Mouse (Mus musculus) hindbrain, embryonic 13.5 days (tissue): ENCODE measurements around the gene Sumo2. TPM values are rescaled to one million over a fixed set of nuclear protein-coding genes. Genes with fewer than 3 reads are reported as not detected.
A peak's percentile ranks its signal among the peaks of the same experiment; 100 is the strongest.
"Not testable (repeated sequence)": the region's sequence is repeated elsewhere in the genome, so short reads cannot be mapped to it uniquely, and the experiment has no call there.

Source experiments
- ATAC-seq: fragments of 200-750 bp; cut with Nextera tagmentation; 2 replicates; pipeline ENCODE4 v1.8.0; 2017; ENCODE audit warnings: moderate TSS enrichment; ENCODE audit not compliant: low FRiP score
- H3K27ac ChIP-seq: fragments of 300-500 bp; sonication (generic); 2 replicates; pipeline ENCODE4 v1.5.1; 2015; ENCODE audit warnings: inconsistent platforms, mild to moderate bottlenecking, moderate library complexity
- H3K27me3 ChIP-seq: fragments of 300-500 bp; sonication (generic); 2 replicates; pipeline ENCODE4 v1.6.1; 2015; ENCODE audit warnings: mild to moderate bottlenecking, inconsistent platforms
- H3K36me3 ChIP-seq: fragments of 300-500 bp; sonication (generic); 2 replicates; pipeline ENCODE4 v1.6.1; 2015; ENCODE audit warnings: mild to moderate bottlenecking, inconsistent platforms
- H3K4me1 ChIP-seq: fragments of 300-500 bp; sonication (generic); replicated peaks from 2 replicates; pipeline ENCODE4 v1.6.1; 2015; ENCODE audit warnings: inconsistent platforms
- H3K4me2 ChIP-seq: fragments of 300-500 bp; sonication (generic); 2 replicates; pipeline ENCODE4 v1.6.1; 2015; ENCODE audit warnings: inconsistent platforms, mild to moderate bottlenecking, moderate library complexity
- H3K4me3 ChIP-seq: fragments of 300-500 bp; sonication (generic); 2 replicates; pipeline ENCODE4 v1.5.1; 2015; ENCODE audit warnings: mild to moderate bottlenecking, inconsistent platforms
- H3K9ac ChIP-seq: fragments of 300-500 bp; sonication (generic); 2 replicates; pipeline ENCODE4 v1.6.1; 2015; ENCODE audit warnings: mild to moderate bottlenecking, inconsistent platforms
- H3K9me3 ChIP-seq: fragments of 300-500 bp; sonication (generic); 2 replicates; pipeline ENCODE4 v1.6.1; 2016; ENCODE audit warnings: inconsistent platforms
- WGBS: fragments of 180-500 bp; shearing (Covaris S2); methylation state at CpG from one replicate; pipeline ENCODE4 v1.1.7; 2015; 5-methylcytosine and 5-hydroxymethylcytosine counted together
- polyA plus RNA-seq: library from polyadenylated mRNA; unstranded; fragments of >200 nt; fragmentation: Nextera tagmentation; extraction: Ambion mirVana; gene quantifications from 2 replicates; pipeline ENCODE4 v1.2.1, GENCODE M21; 2015

The Sumo2 gene
- polyA plus RNA-seq, 1 experiment from 2014 or later: 1,182 TPM

GRCm38 (mm10) chr11:115476630-115477029 is 59.4 kb downstream of the Sumo2 start:
- WGBS: 82% methylated on average over 4 of the region's 4 CpGs
- H3K27ac ChIP-seq, H3K9me3 ChIP-seq, H3K27me3 ChIP-seq, ATAC-seq: not testable (repeated sequence)
- Histone ChIP-seq H3K36me3 (peaks cover 13% of the 10 kb centered on the region), H3K4me3 (peak overlapping the region; percentile 92), H3K9ac (peak overlapping the region; percentile 89), H3K4me2 (peak overlapping the region; percentile 98), H3K4me1 (peaks cover 35% of the 10 kb centered on the region)

DNA sequence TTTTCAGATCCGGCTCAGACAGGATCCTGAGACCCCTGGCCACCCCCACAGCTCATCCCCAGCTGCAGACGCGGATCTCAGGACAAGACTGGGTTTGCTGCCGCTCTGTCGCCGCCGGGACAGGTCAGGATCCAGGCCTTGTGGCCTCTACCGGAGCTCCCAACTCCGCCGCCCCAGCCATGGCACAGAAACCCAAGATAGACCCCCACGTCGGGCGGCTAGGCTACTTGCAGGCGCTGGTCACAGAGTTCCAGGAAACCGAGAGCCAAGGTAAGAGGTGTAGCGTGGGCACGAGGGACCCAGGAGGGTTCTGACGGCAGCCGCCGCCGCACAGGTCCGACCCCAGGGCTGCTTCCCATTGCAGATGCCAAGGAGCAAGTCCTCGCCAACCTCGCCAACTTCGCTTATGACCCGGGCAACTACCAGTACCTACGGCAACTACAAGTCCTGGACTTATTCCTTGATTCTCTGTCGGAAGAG is 60.3 kb downstream of the Sumo2 start:
- Histone ChIP-seq H3K27me3 (no peaks in the 10 kb centered on the region), H3K9ac (peak overlapping the region; percentile 89), H3K4me1 (peaks cover 35% of the 10 kb centered on the region), H3K4me2 (peak overlapping the region; percentile 98), H3K9me3 (no peaks in the 10 kb centered on the region), H3K4me3 (peak overlapping the region; percentile 92), H3K27ac (peak overlapping the region; percentile 88), H3K36me3 (peaks cover 13% of the 10 kb centered on the region)
- WGBS: 4% methylated on average over 28 of the region's 28 CpGs
- ATAC-seq: peak; percentile 64

GRCm38 (mm10) chr11:115475025-115475757 is 60.9 kb downstream of the Sumo2 start, which contains the start of gene Armc7:
Armc7 (plus strand) TSS chr11:115475667.
- WGBS: under 1% methylated on average over 26 of the region's 26 CpGs
- Histone ChIP-seq H3K4me1 (peaks cover 35% of the 10 kb centered on the region), H3K4me2 (peak within 1 kb of the TSS; percentile 98), H3K9ac (peak within 1 kb of the TSS; percentile 89), H3K27ac (peak within 1 kb of the TSS; percentile 88), H3K27me3 (no peaks in the 10 kb centered on the region), H3K36me3 (peaks cover 9% of the 10 kb centered on the region), H3K4me3 (peak within 1 kb of the TSS; percentile 92), H3K9me3 (no peaks in the 10 kb centered on the region)
- ATAC-seq: peak; percentile 96

- Histone ChIP-seq H3K9me3 (no peaks in the 10 kb centered on the region), H3K4me3 (no peak overlapping the region), H3K9ac (peak overlapping the region; percentile 39; the same call in 1 of the 2 replicates), H3K36me3 (no peaks in the 10 kb centered on the region), H3K4me2 (0 out of 2 replicates have a peak overlapping the region, but pooled peaks have one; percentile 25), H3K4me1 (peaks cover 35% of the 10 kb centered on the region), H3K27me3 (0 out of 2 replicates have a peak, but pooled peaks cover 5% of the 10 kb centered on the region), H3K27ac (peak overlapping the region; percentile 88; the same call in 1 of the 2 replicates)
- WGBS: 22% methylated on average over 15 of the region's 15 CpGs
- no peak; the same call in 1 of the 2 replicates for ATAC-seq
These were observed 62.3 kb downstream of the Sumo2 start for GRCm38 (mm10) chr11:115473626-115474275.

Other genes with a start within 250 kb of the Sumo2 start
- 0.73 and 0.79 TPM in 2 replicates for gene Fads6, start 238.6 kb downstream of the Sumo2 start, polyA plus RNA-seq
- gene Otop2, start 229.1 kb downstream of the Sumo2 start, polyA plus RNA-seq: not detected in 2 replicates
- 0.06 and 0.14 TPM in 2 replicates for gene Ush1g, start 214.2 kb downstream of the Sumo2 start, polyA plus RNA-seq
- 1.00 and 1.1 TPM in 2 replicates for gene Otop3, start 201.5 kb downstream of the Sumo2 start, polyA plus RNA-seq
- gene Hid1, start 168.5 kb downstream of the Sumo2 start, polyA plus RNA-seq: 41.8 and 42.9 TPM in 2 replicates
- 22.4 and 23.2 TPM in 2 replicates for gene Cdr2l, start 154.4 kb downstream of the Sumo2 start, polyA plus RNA-seq
- 196 and 205 TPM in 2 replicates for gene Mrpl58, start 132.5 kb downstream of the Sumo2 start, polyA plus RNA-seq
- gene Atp5h, start 116.3 kb downstream of the Sumo2 start, polyA plus RNA-seq: 945 and 956 TPM in 2 replicates
- 17.7 and 22.2 TPM in 2 replicates for gene Kctd2, start 116.1 kb downstream of the Sumo2 start, polyA plus RNA-seq
- gene Trim80, start 95.7 kb downstream of the Sumo2 start, polyA plus RNA-seq: not detected in 2 replicates
- gene Slc16a5, start 73.8 kb downstream of the Sumo2 start, polyA plus RNA-seq: 0.19 TPM in 1 of 2 replicates, not detected in the other
- 16.9 and 18.0 TPM in 2 replicates for gene Armc7, start 60.6 kb downstream of the Sumo2 start, polyA plus RNA-seq
- 104 and 105 TPM in 2 replicates for gene Nt5c, start 44.4 kb downstream of the Sumo2 start, polyA plus RNA-seq
- 1,452 and 1,454 TPM in 2 replicates for gene Jpt1, start 21.9 kb downstream of the Sumo2 start, polyA plus RNA-seq
- 109 and 110 TPM in 2 replicates for gene Nup85, start 28.2 kb upstream of the Sumo2 start, polyA plus RNA-seq
- 76.0 and 81.3 TPM in 2 replicates for gene Mrps7, start 67.6 kb upstream of the Sumo2 start, polyA plus RNA-seq
- 33.6 and 35.6 TPM in 2 replicates for gene Gga3, start 67.8 kb upstream of the Sumo2 start, polyA plus RNA-seq
- gene Mif4gd, start 76.7 kb upstream of the Sumo2 start, polyA plus RNA-seq: 11.3 and 11.5 TPM in 2 replicates
- 35.6 and 41.1 TPM in 2 replicates for gene Slc25a19, start 92.0 kb upstream of the Sumo2 start, polyA plus RNA-seq
- 184 and 196 TPM in 2 replicates for gene Grb2, start 172.3 kb upstream of the Sumo2 start, polyA plus RNA-seq
- 30.9 TPM in 2 replicates for gene Tmem94, start 229.2 kb upstream of the Sumo2 start, polyA plus RNA-seq